Mouse (Mus musculus): ENCODE measurements around the gene Ephb1.

- TF ChIP-seq CTCF (IDR thresholded peaks at IDR 0.05) (no peak), EP300 (IDR thresholded peaks at IDR 0.05) (no peak)
Observed at GRCm38 (mm10) chr9:102305432-102306100, 48.9 kb downstream of the Ephb1 start.
